Mouse (Mus musculus) brain, embryonic 18.5 days (tissue): ENCODE data around the gene Plpp7.

Experiments used
- DNase-seq: peaks from one replicate; pipeline ENCODE4 v3.0.0-alpha.2; 2012; ENCODE audit warnings: low read depth, low spot score

Plpp7 gene

DNA sequence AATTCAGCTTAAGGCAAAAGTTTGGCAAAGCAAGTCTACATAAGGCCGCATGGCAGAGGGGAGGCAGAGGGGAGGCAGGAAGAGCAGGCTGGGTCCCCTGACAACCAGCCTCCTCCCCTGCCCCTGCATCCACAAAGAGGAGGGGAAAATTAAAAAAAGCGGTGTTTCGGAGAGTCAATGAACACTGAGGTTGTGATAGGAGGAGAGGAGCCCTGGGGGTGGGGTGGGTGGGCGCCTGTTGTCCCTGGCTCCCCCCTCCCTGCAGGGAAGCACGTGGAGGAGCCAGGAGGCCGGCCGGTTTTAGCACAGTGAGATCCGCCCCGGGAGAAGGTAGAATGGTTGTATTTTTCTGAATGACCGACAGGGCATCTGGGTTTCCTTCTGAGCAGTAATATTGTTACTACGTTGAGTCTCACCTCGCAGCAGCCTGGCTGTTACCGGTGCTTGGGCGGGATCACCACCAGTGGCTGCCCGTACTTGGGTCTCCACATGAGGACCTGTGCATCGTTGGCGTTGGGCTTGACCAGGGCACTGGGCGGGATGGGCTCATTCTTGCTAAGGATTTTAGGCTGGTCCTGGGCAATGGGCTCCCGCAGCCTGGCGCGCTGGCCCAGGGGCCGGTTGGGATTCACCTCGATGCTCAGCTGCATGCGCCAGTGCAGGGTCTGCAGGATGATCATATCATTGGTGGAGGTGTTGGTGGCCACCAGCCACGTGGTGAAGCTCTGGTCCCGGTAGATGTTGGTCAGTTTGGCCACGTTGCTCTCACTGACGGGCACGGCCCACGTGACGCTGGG is 26.3 kb upstream of the Plpp7 start:
- no peak for DNase-seq

DNA sequence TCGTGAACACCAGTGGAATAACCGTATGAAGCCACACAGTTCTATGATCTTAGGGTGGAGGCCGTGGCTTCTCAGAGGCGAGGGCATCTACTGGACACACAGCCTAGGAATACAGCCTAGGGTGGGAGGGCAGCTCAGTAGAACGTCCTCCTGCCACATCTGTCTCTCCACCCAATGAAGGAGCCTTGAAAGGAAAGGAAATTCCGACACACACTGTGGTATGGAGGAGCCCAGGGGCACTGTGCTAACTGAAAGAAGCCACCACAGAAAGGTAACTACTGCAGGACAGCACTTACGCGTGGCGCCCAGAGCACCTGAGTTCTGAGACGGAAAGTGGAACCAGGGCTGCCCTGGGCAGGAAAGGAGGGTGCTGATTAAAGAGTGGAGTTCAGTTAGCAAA is 24.6 kb upstream of the Plpp7 start:
- DNase-seq, result no peak

GRCm38 (mm10) chr2:32074404-32074803 is 20.9 kb upstream of the Plpp7 start:
- DNase-seq, result no peak

GRCm38 (mm10) chr2:32075368-32075767 is 20.0 kb upstream of the Plpp7 start:
- DNase-seq, result no peak

DNA sequence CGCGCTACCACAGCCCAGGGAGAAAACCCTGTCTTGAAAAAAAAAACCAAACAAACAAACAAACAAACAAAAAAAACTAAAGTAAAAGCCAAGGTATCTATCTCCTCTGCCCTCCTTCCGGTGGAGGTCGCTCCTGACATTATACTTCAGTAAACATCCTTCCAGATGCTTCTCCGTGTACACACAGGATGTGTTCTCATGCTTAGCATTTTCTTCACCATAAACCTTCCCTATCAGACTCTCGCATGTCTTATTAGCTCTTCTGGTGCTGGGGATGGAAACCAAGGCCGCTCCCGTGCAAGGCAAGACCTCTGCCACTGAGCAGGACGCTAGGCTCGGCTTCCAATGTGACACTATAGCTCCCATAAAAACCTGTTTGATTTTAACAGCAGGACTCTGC is 17.6 kb upstream of the Plpp7 start:
- DNase-seq, result no peak

DNA sequence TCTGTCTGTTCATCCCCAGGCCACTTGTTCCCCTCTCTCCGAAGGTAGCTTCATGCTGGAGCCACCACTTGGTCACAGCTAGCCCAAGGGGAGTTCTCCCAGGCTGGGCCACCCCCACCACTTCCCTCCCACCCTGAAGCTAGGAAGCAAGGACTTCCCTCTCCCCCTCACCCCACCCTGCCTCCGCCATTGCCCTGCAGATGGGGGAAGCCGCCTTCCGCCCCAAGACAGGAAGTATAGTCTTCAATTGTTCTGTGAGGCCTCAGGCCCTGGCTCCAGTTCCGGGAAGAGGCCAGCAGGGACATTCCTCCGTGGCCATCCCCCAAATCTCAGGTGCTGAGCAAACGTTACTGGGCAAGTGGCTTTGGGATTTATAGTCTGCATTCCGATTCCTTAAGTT is 16.8 kb upstream of the Plpp7 start:
- DNase-seq, result no peak

DNA sequence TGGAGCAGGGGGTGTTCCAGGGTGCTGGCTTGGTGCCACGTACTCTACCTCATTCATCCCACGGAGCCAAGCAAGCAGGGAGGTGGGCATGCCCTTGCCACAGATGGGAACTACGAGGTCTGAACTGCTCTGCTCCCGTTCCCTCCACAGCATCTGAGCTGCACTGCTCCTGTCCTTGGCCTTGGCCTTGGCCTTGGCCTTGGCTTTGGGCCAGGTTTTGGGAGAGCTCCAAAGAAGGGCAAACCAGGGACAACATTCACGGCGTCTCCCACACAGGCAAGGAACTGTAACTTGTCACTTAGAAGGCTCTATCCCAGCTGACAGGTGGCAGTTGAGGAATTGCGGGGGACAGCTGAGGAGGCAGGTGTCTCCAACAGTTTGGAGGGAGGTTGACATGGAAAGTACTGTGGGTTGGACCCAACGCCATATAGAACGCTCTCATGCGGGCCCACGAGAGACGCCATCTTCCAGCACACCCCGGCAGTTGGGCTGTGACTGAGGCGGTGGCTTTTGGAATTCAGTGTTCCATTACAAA is 16.1 kb upstream of the Plpp7 start:
- no peak for DNase-seq

- DNase-seq, result no peak
Measured at GRCm38 (mm10) chr2:32080681-32081080, 14.6 kb upstream of the Plpp7 start.

GRCm38 (mm10) chr2:32081296-32081929 is 13.9 kb upstream of the Plpp7 start:
- DNase-seq, result no peak

GRCm38 (mm10) chr2:32082229-32082628 is 13.1 kb upstream of the Plpp7 start:
- DNase-seq, result no peak

DNA sequence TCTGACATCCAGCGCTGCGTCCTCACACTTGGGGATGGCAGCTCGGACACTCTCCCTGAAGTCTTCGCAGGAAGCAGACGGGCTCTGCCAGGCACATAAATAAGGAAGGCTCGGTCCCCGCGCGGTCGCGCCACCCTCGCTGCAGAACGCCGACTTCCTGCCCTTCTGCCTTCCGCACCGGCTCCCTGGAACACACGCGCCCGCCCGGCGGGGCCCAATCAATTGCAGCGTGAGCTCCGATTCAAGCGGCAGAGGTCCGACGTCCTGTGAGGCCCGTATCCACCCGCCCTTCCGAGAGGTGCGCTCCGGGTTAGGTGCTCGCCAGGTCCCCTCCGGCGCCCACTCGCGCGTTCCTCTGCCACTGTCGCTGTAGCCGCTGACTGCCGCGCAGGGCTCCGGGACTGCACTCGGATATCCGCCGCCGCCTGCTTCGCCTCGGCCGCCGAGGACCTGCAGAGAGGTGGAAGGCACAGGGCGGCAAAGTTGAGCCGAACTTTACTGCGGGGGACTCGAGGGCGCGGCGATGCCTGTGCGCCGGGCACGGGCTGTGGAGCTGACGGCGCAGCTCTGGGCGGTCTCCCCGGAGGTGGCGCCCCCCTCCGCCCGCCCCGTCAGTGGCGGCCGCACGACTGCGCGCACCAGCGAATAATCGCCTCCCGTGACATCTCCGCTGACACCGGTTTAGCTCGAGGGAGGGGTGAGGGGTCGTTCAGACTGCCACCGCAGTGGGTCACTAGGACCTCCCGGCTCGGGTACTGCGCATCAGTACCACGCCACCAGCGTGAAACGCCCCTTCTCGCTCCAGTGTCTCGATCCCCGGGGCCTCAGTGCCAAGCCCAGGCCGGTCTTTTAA is 11.9 kb upstream of the Plpp7 start:
- no peak for DNase-seq

- peak; percentile 55 for DNase-seq
Measured at GRCm38 (mm10) chr2:32084111-32084871, 11.0 kb upstream of the Plpp7 start, which contains the start of gene Fam78a. Fam78a (minus strand) TSS chr2:32084857.

DNA sequence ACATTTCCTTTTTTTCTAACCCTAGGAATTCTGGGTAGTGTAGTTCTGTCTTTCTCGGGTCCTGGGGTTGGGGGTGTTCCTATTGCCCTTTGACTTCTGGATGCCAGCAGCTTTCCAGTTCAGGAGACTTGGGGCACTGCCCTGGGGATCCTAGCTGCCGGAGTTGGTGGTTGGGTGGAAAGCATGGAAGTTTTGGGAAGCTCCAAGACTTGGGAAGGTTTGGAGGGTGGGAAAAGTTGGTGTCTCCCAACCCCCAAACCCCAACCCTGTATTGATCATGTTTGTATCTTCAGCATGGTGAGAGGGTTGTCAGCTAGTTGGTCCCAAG is 10.5 kb upstream of the Plpp7 start:
- no peak for DNase-seq

DNA sequence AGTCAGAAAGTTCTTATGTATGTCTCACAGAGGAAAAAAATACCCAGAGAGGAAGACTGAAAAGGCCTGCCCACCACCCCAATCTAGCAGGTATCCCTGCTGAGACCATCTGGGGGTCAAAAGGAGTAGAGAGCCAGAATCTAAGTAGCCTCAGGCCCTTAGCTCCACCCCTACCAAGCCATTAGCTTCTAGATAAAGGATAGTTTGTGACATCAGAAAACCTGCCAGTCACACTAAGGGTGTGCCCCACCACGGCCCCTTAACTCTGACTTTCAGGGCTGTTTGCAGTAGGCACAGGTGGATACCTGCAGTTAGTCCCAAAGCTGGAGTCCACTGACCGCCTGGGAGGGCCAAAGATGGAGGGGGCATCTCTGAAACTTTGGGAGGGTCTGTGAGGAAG is 10.1 kb upstream of the Plpp7 start:
- DNase-seq, result no peak

DNA sequence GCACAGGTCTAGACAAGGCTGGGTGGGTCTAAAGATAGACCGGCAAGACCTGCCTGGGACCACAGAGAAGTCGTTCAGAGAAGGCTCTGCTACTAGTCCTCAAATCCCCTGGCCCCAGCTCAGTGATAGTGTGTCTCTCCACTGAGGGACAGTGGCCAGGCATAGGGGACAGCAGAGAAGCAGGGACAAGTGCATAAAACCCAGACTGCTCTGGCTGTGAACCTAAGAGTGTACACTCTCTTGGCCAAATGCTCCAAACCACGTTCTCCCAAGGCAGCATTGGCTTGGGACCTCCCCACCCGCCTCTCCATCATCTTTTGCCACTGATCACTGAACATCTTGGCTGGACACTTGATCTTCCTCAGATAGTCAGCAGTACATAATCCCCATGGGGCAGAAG is 7.7 kb upstream of the Plpp7 start:
- no peak for DNase-seq

- no peak for DNase-seq
Measured at GRCm38 (mm10) chr2:32088372-32088981, 6.9 kb upstream of the Plpp7 start.

GRCm38 (mm10) chr2:32089606-32090005 is 5.7 kb upstream of the Plpp7 start:
- no peak for DNase-seq

DNA sequence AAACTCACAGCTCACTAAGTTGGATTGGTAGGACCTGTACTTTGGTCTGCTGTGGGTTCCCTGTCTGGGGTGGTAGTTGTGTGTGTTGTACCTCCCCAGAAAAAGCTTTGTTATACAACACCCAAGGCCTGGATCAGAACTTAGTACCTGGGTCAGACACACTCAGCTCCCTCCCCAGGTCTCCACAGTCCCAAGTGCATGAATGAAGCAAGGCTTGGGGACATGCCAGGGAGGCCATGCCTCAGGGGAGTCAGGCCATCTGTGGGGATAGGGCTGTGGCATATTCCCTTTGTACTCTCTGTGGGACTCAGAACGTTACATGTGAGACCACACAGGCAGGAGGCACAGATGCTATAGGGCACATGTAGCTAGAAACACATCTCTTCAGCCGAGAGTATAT is 5.2 kb upstream of the Plpp7 start:
- no peak for DNase-seq

DNA sequence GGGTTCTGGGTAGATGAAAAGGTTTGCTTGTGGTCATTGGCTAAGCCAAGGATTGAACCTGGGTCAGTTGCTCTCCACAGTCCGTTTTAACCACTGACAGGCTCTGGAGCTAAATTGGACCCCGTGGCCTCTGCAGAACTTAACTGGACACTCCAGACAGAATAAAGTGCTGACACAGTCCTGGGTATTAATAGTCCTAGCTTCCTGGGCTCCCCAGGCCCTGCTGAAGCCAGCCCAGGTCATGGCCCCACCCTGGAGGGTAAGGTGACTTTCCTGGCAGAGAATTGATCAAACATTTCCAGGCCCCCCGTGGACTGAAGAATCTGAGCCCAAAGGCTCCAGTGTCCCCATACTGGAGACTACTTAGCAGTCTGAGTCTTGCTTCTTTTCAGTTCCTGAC is 3.4 kb upstream of the Plpp7 start:
- DNase-seq, result no peak

DNA sequence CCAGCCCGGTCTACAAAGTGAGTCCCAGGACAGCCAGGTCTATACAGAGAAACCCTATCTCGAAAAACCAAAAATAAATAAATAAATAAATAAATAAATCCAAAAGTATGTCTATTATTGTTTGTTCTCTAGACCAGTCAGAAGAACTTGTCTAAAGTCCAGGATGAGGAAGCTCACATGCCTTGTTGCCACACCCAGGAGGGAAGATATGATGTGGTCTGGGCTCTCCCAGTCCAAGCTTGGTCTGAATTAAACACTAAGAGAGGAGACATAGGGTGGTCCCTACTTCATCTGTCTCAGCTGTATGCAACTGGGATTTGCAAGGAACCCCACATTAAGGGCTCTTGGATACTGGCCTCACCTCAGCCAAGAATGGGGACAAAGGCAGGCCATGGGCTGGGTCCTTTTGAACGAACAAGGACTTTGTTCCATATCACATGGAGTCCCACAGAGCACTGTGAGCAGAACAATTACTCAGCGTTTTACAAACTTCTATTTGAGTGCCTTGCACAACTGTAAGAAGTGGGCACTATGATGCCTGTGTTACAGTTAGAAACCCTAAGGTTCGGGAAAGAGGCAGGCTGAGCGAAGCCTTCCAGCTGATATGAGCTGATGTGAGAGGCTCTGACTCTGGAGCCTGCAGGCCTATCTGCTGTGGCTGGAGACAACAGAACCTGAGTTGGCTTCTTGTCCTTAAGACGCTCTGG is 1.2 kb upstream of the Plpp7 start:
- no peak for DNase-seq

GRCm38 (mm10) chr2:32096122-32096420 is 743 bp downstream of the Plpp7 start:
- DNase-seq, result no peak
